Mouse (Mus musculus) heart, adult 2 months (tissue): ENCODE results near the gene Pold1. TPM values are rescaled to one million over a fixed set of nuclear protein-coding genes. Genes with fewer than 3 reads are reported as not detected.

Experiments used
- DNase-seq, 2 experiments: peaks; one replicate each; pipeline ENCODE4 v3.0.0; 2021
- H3K27ac ChIP-seq: fragments of 200-600 bp; 2 replicates; pipeline ENCODE4 v1.8.1; 2022
- H3K27me3 ChIP-seq: fragments of 200-500 bp; 2 replicates; pipeline ENCODE4 v1.6.1; 2012; ENCODE audit warnings: mild to moderate bottlenecking, low read length, inconsistent platforms, mixed read lengths; ENCODE audit not compliant: control insufficient read depth, insufficient read depth
- H3K36me3 ChIP-seq: fragments of 200-500 bp; 2 replicates; pipeline ENCODE4 v1.6.1; 2012; ENCODE audit warnings: low read length, inconsistent platforms; ENCODE audit not compliant: control insufficient read depth, insufficient read depth
- H3K4me1 ChIP-seq: fragments of 200-500 bp; 2 replicates; pipeline ENCODE4 v1.6.1; 2011; ENCODE audit warnings: low read length; ENCODE audit not compliant: control insufficient read depth, insufficient read depth
- H3K4me3 ChIP-seq: fragments of 200-600 bp; 2 replicates; pipeline ENCODE4 v1.8.1; 2022
- H3K79me2 ChIP-seq: fragments of 200-500 bp; replicated peaks from 2 replicates; pipeline ENCODE4 v1.6.1; 2012; ENCODE audit warnings: mild to moderate bottlenecking, inconsistent platforms, low read length, moderate library complexity, mixed read lengths; ENCODE audit not compliant: control insufficient read depth, insufficient read depth
- H3K9ac ChIP-seq: fragments of 200-500 bp; 2 replicates; pipeline ENCODE4 v1.6.1; 2012; ENCODE audit warnings: low read depth, mild to moderate bottlenecking, control low read depth, inconsistent platforms, low read length, mixed read lengths
- CTCF ChIP-seq: fragments of 200-600 bp; IDR thresholded peaks from 2 replicates; pipeline ENCODE4 v1.8.1; 2022; ENCODE audit warnings: antibody characterized with exemption, mild to moderate bottlenecking, moderate library complexity
- EP300 ChIP-seq: fragments of 200-500 bp; IDR thresholded peaks from 2 replicates; pipeline ENCODE4 v1.6.1; 2011; ENCODE audit warnings: low read depth, low read length, control low read depth; ENCODE audit not compliant: insufficient read depth
- POLR2A ChIP-seq: fragments of 200-500 bp; IDR thresholded peaks from 2 replicates; pipeline ENCODE4 v1.6.1; 2011; ENCODE audit warnings: mild to moderate bottlenecking, low read depth, low read length, control low read depth; ENCODE audit not compliant: insufficient read depth
- WGBS: fragments of 180-500 bp; shearing (Covaris S2); methylation state at CpG from one replicate; pipeline ENCODE4 v1.1.7; 2018; 5-methylcytosine and 5-hydroxymethylcytosine counted together
- intact Hi-C: fragments of 180-260 bp; cut with DNase I; formaldehyde crosslinking; loops from one replicate; pipeline ENCODE4 v1.15.1; 2025
- polyA plus RNA-seq: library from polyadenylated mRNA; depleted of rRNA; stranded (reverse); fragments of >200 nt; gene quantifications from 2 replicates; pipeline ENCODE4 v1.2.3, GENCODE M21; 2012
- total RNA-seq, 2 experiments: library from RNA; stranded (reverse); gene quantifications; 2 replicates each; pipeline ENCODE4 v1.2.3; 2021

The Pold1 gene
- total and polyA plus RNA-seq, 3 experiments = 10.8 to 15.5 (median 11.7) TPM

DNA sequence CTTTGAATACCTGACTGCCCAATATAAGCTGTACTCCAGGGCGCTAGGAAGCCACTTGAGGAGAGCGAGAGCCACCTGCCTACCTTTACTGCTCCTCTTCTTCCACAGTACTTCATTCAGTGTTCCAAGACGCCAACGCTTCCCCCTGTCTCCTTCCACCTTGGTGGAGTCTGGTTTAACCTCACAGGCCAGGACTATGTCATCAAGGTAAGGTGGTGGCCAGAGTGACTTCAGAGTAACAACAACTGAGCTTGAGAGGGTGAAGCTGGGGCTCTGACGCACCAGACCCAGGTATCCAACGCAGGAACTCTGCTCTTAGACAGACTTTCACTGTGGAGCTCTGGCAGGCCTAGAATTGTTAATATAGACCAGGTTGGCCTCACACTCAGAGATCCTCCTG lies 37.0 kb upstream of the Pold1 start:
- intact Hi-C loops = no loop called here

DNA sequence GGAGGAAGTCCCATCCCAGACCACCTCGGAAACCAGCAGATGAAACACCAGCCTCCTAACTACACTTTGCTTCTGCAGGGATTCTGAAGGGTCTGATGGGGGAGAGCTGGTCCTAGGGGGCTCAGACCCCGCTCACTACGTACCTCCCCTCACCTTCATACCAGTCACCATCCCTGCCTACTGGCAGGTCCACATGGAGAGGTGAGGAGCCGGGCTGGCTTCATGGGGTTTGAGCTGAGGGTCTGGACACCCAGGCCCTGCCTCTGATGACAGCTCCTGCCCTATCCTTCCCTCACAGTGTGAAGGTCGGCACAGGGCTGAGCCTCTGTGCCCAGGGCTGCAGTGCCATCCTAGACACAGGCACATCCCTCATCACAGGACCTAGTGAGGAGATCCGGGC lies 36.3 kb upstream of the Pold1 start:
- intact Hi-C loops = no loop called here
- H3K9ac ChIP-seq = no peak overlapping the region
- no peak overlapping the region for H3K4me3 ChIP-seq
- no peaks in the 10 kb centered on the region for H3K36me3 ChIP-seq
- no peak overlapping the region for H3K27ac ChIP-seq
- H3K4me1 ChIP-seq = no peaks in the 10 kb centered on the region
- no peak for DNase-seq
- 79% methylated on average over 6 of the region's 6 CpGs for WGBS
- peaks cover 8% of the 10 kb centered on the region; the same call in 1 of the 2 replicates for H3K27me3 ChIP-seq
- no peak for TF ChIP-seq POLR2A
- no peak for TF ChIP-seq CTCF
- TF ChIP-seq EP300 = no peak
- no peaks in the 10 kb centered on the region for H3K79me2 ChIP-seq

More for the DNA sequence above, 37.0 kb upstream of the Pold1 start:
- H3K36me3 ChIP-seq = no peaks in the 10 kb centered on the region
- H3K27me3 ChIP-seq = peaks cover 8% of the 10 kb centered on the region; the same call in 1 of the 2 replicates
- TF ChIP-seq CTCF = no peak
- no peak for TF ChIP-seq EP300
- no peak for TF ChIP-seq POLR2A
- DNase-seq = no peak
- H3K4me3 ChIP-seq = no peak overlapping the region
- H3K9ac ChIP-seq = no peak overlapping the region
- H3K27ac ChIP-seq = no peak overlapping the region
- no peaks in the 10 kb centered on the region for H3K79me2 ChIP-seq
- no peaks in the 10 kb centered on the region for H3K4me1 ChIP-seq
- 87% methylated on average over 6 of the region's 6 CpGs for WGBS

GRCm38 (mm10) chr7:44584265-44584804 lies 35.7 kb upstream of the Pold1 start:
- intact Hi-C loops = no loop called here
- Histone ChIP-seq H3K36me3 (no peaks in the 10 kb centered on the region), H3K4me1 (no peaks in the 10 kb centered on the region), H3K27ac (no peak overlapping the region), H3K4me3 (no peak overlapping the region), H3K27me3 (peaks cover 8% of the 10 kb centered on the region; the same call in 1 of the 2 replicates), H3K9ac (no peak overlapping the region), H3K79me2 (no peaks in the 10 kb centered on the region)
- 51% methylated on average over 4 of the region's 4 CpGs for WGBS
- no peak for TF ChIP-seq POLR2A
- no peak for TF ChIP-seq CTCF
- no peak for TF ChIP-seq EP300
- no peak for DNase-seq

DNA sequence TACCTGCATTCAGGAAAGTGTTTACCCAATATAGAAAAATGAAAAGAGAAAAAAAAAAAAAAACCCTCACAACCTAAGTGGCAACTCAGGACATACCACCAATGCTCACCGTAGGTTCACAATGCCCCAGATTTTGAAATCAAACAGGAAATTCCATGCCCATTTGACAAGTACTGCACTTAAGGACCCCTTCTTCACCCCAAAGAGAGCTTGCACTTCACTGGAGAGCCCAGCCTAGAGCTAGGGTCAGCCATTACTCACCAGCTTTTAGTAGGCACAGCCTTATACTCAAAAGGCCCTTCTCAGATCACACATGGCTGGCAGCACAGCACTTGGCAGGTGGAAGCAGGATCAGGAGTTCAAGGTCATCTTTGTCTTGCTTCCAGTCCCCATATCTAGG lies 34.5 kb upstream of the Pold1 start:
- no peak for DNase-seq
- 42% methylated on average over 1 of the region's 1 CpGs for WGBS
- no peak overlapping the region for H3K9ac ChIP-seq
- no peaks in the 10 kb centered on the region for H3K36me3 ChIP-seq
- no peaks in the 10 kb centered on the region for H3K79me2 ChIP-seq
- H3K4me1 ChIP-seq = no peaks in the 10 kb centered on the region
- H3K27ac ChIP-seq = no peak overlapping the region
- intact Hi-C loops = no loop called here
- H3K4me3 ChIP-seq = no peak overlapping the region
- H3K27me3 ChIP-seq = peaks cover 6% of the 10 kb centered on the region; the same call in 1 of the 2 replicates
- TF ChIP-seq POLR2A (no peak), EP300 (no peak), CTCF (no peak)

DNA sequence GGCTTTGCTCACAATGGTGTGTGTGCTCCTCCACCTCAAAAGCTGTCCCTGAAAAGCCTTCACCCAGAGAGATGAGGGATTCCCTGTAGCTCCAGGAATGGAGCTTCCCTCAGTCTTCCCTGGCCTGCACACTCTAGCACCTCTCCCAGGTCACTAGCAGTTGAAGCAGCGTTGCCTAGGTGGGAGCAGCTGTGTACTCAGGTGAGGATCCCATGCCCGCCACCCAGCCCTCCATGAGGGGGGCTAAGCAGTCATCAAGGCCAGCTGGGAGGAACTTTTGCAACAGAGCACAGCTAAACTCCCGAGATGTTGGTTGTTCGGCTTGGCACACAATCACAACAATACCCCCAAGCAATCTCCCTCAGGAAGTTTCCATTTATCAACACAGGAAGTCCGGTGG lies 34.1 kb upstream of the Pold1 start:
- Histone ChIP-seq H3K27me3 (peaks cover 6% of the 10 kb centered on the region; the same call in 1 of the 2 replicates), H3K9ac (no peak overlapping the region), H3K27ac (no peak overlapping the region), H3K4me3 (no peak overlapping the region), H3K79me2 (no peaks in the 10 kb centered on the region), H3K4me1 (no peaks in the 10 kb centered on the region), H3K36me3 (no peaks in the 10 kb centered on the region)
- TF ChIP-seq CTCF (no peak), POLR2A (no peak), EP300 (no peak)
- intact Hi-C loops = no loop called here
- WGBS = 44% methylated on average over 5 of the region's 5 CpGs
- DNase-seq = no peak

DNA sequence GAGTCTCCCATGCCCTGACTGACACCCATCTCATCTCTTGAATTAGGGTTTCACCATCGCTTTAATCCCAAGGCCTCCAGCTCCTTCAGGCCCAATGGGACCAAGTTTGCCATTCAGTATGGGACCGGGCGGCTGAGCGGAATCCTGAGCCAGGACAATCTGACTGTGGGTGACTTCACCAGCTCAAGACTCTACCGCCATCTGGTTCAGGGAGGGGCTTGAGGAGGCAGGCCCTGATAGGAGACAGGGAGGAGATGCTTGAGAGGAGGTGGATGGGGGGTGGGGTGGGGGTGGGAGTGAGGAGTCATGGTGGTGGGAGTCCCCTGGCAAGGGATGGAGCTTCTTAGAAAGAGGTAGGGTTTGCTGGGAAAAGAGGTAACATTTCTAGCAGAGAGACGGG lies 33.0 kb upstream of the Pold1 start:
- intact Hi-C loops = no loop called here
- Histone ChIP-seq H3K79me2 (no peaks in the 10 kb centered on the region), H3K4me3 (no peak overlapping the region), H3K27me3 (no peaks in the 10 kb centered on the region; the same call in 1 of the 2 replicates), H3K4me1 (no peaks in the 10 kb centered on the region), H3K27ac (no peak overlapping the region), H3K36me3 (no peaks in the 10 kb centered on the region), H3K9ac (no peak overlapping the region)
- TF ChIP-seq EP300 (no peak), CTCF (no peak), POLR2A (no peak)
- DNase-seq = no peak
- 60% methylated on average over 6 of the region's 6 CpGs for WGBS
